Comparison of ENCODE assay signal across 14 mouse cellular contexts in the genomic region with DNA sequence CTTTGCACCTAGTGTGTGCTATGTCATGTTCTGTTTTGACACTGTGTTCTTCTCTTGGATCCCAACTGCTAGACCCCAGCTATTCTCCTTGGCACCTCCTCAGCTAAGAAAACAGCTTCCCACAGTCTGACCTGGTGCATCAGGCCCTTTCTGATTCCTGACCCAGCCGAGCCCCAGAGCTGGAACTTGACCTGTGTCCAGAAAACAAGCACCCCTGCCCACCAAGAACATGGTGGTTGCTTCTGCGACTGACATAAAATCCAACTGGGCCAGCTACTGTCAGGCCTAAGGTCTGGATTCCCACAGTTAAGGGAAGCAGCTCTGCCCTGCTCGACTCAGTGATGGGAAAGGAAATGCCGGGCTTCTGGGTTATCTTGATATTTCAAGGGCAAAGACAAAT. TPM values are rescaled to one million over a fixed set of nuclear protein-coding genes. Genes with fewer than 3 reads are reported as not detected.
DNase-seq lines count a peak whose midpoint lies in the region; ATAC-seq and TF ChIP-seq lines count a peak whose summit lies in the region.
"Had no signal": no experiment of that assay in that cellular context is flagged by ENCODE, and none has a peak within 500 bp of the region (broad histone marks: within the 10 kb centered on the region; RNA-seq: fewer than 3 reads in every experiment).

No protein-coding gene starts in this region.

- H3K27me3 ChIP-seq in heart, adult 2 months (ENCODE audit: control insufficient read depth, insufficient read depth, low read length): no peaks in the 10 kb centered on the region
- no peaks in the 10 kb centered on the region for H3K27me3 ChIP-seq in kidney, embryonic 15.5 days
- H3K27me3 ChIP-seq in stomach, embryonic 15.5 days (replicated peaks): no peaks in the 10 kb centered on the region
- H3K27me3 ChIP-seq in stomach, postnatal 0 days (ENCODE audit: control insufficient read depth, insufficient read depth, low read length): no peaks in the 10 kb centered on the region
- H3K27me3 ChIP-seq: hindbrain, embryonic 13.5 days; midbrain, embryonic 15.5 days had no signal

- intact Hi-C loops in heart, adult 2 months (cut with DNase I): loop anchor here (5.0 kb wide), 1 partner anchor 54 kb away; the partner anchor contains the start of genes 4930426L09Rik and Pip4k2a
- intact Hi-C loops in heart, postnatal 25 days (cut with DNase I): no loop called here

- no peak for TF ChIP-seq EP300 in heart, adult 2 months (IDR thresholded peaks at IDR 0.05; ENCODE audit: insufficient read depth, low read depth, low read length)
- TF ChIP-seq EP300 in stomach, postnatal 0 days (optimal IDR thresholded peaks at IDR 0.05): no peak

- peaks cover 11% of the 10 kb centered on the region for H3K36me3 ChIP-seq in heart, adult 2 months (ENCODE audit: control insufficient read depth, insufficient read depth, low read length)
- no peaks in the 10 kb centered on the region for H3K36me3 ChIP-seq in kidney, embryonic 15.5 days
- no peaks in the 10 kb centered on the region for H3K36me3 ChIP-seq in stomach, embryonic 15.5 days
- no peaks in the 10 kb centered on the region for H3K36me3 ChIP-seq in stomach, postnatal 0 days (ENCODE audit: control insufficient read depth, insufficient read depth, low read length)
- H3K36me3 ChIP-seq: hindbrain, embryonic 13.5 days; midbrain, embryonic 15.5 days had no signal

- WGBS in heart, adult 2 months: 50% methylated on average over 4 of the region's 4 CpGs
- 44% methylated on average over 4 of the region's 4 CpGs for WGBS in kidney, embryonic 15.5 days
- 57% methylated on average over 4 of the region's 4 CpGs for WGBS in stomach, embryonic 15.5 days
- WGBS in stomach, postnatal 0 days: 71% methylated on average over 4 of the region's 4 CpGs

- H3K4me1 ChIP-seq in heart, adult 2 months (ENCODE audit: control insufficient read depth, insufficient read depth, low read length): peaks cover 18% of the 10 kb centered on the region
- H3K4me1 ChIP-seq in kidney, embryonic 15.5 days: peaks cover 40% of the 10 kb centered on the region
- peaks cover 11% of the 10 kb centered on the region for H3K4me1 ChIP-seq in stomach, embryonic 15.5 days
- no peaks in the 10 kb centered on the region for H3K4me1 ChIP-seq in stomach, postnatal 0 days (replicated peaks; ENCODE audit: control insufficient read depth, insufficient read depth)

- no peak for DNase-seq in heart, adult 2 months
- DNase-seq in heart, postnatal 25 days (ENCODE audit: low spot score): no peak
- no peak for DNase-seq in kidney, adult 9 months
- DNase-seq in stomach, postnatal 0 days (ENCODE audit: low spot score): no peak
- DNase-seq in right cerebral cortex, postnatal 4 days: no peak
- DNase-seq: cerebellum, adult 9-10 months; gastrocnemius, postnatal 14 days; right cerebral cortex, postnatal 25 days; thymus, postnatal 36 days had no signal

- H3K4me3 ChIP-seq in heart, adult 2 months: no peak overlapping the region
- H3K4me3 ChIP-seq in kidney, embryonic 15.5 days (replicated peaks): no peak overlapping the region
- H3K4me3 ChIP-seq in stomach, embryonic 15.5 days (replicated peaks): no peak overlapping the region
- no peak overlapping the region for H3K4me3 ChIP-seq in stomach, postnatal 0 days (ENCODE audit: low read depth, low read length)
- H3K4me3 ChIP-seq: hindbrain, embryonic 13.5 days; midbrain, embryonic 15.5 days had no signal

- H3K4me2 ChIP-seq in kidney, embryonic 15.5 days: no peak overlapping the region
- no peak overlapping the region for H3K4me2 ChIP-seq in stomach, embryonic 15.5 days
- H3K4me2 ChIP-seq in stomach, postnatal 0 days (replicated peaks; ENCODE audit: low read depth): no peak overlapping the region
- H3K4me2 ChIP-seq: hindbrain, embryonic 13.5 days; midbrain, embryonic 15.5 days had no signal

- no peak for TF ChIP-seq POLR2A in heart, adult 2 months (IDR thresholded peaks at IDR 0.05; ENCODE audit: insufficient read depth, low read depth, low read length)

- ATAC-seq in kidney, embryonic 15.5 days (replicated peaks; ENCODE audit: low FRiP score): no peak
- ATAC-seq in stomach, embryonic 15.5 days (ENCODE audit: insufficient read depth, low FRiP score, low read depth): 0 out of 2 replicates have a peak, but pooled peaks have one; percentile 18
- no peak for ATAC-seq in stomach, postnatal 0 days (ENCODE audit: low FRiP score, low TSS enrichment)
- ATAC-seq in granulocyte monocyte progenitor cell, adult 5-6 weeks (replicated peaks; ENCODE audit: poor library complexity, severe bottlenecking): no peak
- ATAC-seq: midbrain, embryonic 15.5 days had no signal

- H3K9me3 ChIP-seq in kidney, embryonic 15.5 days (replicated peaks): no peaks in the 10 kb centered on the region
- no peaks in the 10 kb centered on the region for H3K9me3 ChIP-seq in stomach, embryonic 15.5 days
- H3K9me3 ChIP-seq in stomach, postnatal 0 days (ENCODE audit: control insufficient read depth, low read length): no peaks in the 10 kb centered on the region
- H3K9me3 ChIP-seq: hindbrain, embryonic 13.5 days; midbrain, embryonic 15.5 days had no signal

- H3K27ac ChIP-seq in heart, adult 2 months: peak overlapping the region; percentile 47
- peak overlapping the region; percentile 59 for H3K27ac ChIP-seq in kidney, embryonic 15.5 days
- 0 out of 2 replicates have a peak overlapping the region, but pooled peaks have one; percentile 37 for H3K27ac ChIP-seq in stomach, embryonic 15.5 days
- no peak overlapping the region for H3K27ac ChIP-seq in stomach, postnatal 0 days (replicated peaks)
- H3K27ac ChIP-seq: hindbrain, embryonic 13.5 days; midbrain, embryonic 15.5 days had no signal

- no peak overlapping the region for H3K9ac ChIP-seq in heart, adult 2 months (ENCODE audit: low read depth, low read length)
- H3K9ac ChIP-seq in kidney, embryonic 15.5 days: no peak overlapping the region
- no peak overlapping the region for H3K9ac ChIP-seq in stomach, embryonic 15.5 days
- no peak overlapping the region for H3K9ac ChIP-seq in stomach, postnatal 0 days (ENCODE audit: low read length)
- H3K9ac ChIP-seq: hindbrain, embryonic 13.5 days; midbrain, embryonic 15.5 days had no signal

- no peaks in the 10 kb centered on the region for H3K79me2 ChIP-seq in heart, adult 2 months (replicated peaks; ENCODE audit: control insufficient read depth, insufficient read depth, low read length)

- TF ChIP-seq CTCF in heart, adult 2 months (IDR thresholded peaks at IDR 0.05): no peak
- TF ChIP-seq CTCF in stomach, postnatal 0 days (IDR thresholded peaks at IDR 0.05; ENCODE audit: low read depth): no peak

RNA-seq across cellular contexts. Expression of gene Pip4k2a, which starts 54.6 kb away (rescaled TPM):
- 1 to 10 TPM; 6.5 to 7.6 TPM for total RNA-seq in heart, adult 2 months (2021)
- 4.3 and 6.3 TPM in 2 replicates for polyA plus RNA-seq in heart, adult 2 months (2012; rRNA removed)
- 1 to 10 TPM; 7.1 to 7.6 TPM for total RNA-seq in heart, postnatal 25 days (2021)
- 13.2 TPM in 2 replicates for polyA plus RNA-seq in kidney, embryonic 15.5 days (2015; fragmentation: Nextera tagmentation; extraction: Ambion mirVana)
- 11.8 and 12.4 TPM in 2 replicates for polyA plus RNA-seq in stomach, embryonic 15.5 days (2015; fragmentation: Nextera tagmentation; extraction: Ambion mirVana)
- 4.5 and 4.8 TPM in 2 replicates for polyA plus RNA-seq in stomach, postnatal 0 days (2015; fragmentation: Nextera tagmentation; extraction: Ambion mirVana)
- total RNA-seq in granulocyte monocyte progenitor cell, adult 5-6 weeks (2014; fragmentation: Nextera tagmentation): 29.3 TPM in 2 replicates
- 15.6 and 16.7 TPM in 2 replicates for total RNA-seq in granulocyte monocyte progenitor cell, adult 5-6 weeks (2017)

RNA-seq across cellular contexts. Expression of gene 4930426L09Rik, which starts 54.8 kb away (rescaled TPM):
- total RNA-seq in heart, adult 2 months (2021): not detected
- polyA plus RNA-seq in heart, adult 2 months (2012; rRNA removed): 0.18 and 0.32 TPM in 2 replicates
- total RNA-seq in heart, postnatal 25 days (2021): under 1 TPM in 1 of 2 experiments, not detected in 1; 0.17 TPM
- polyA plus RNA-seq in kidney, embryonic 15.5 days (2015; fragmentation: Nextera tagmentation; extraction: Ambion mirVana): 0.27 and 0.33 TPM in 2 replicates
- polyA plus RNA-seq in stomach, embryonic 15.5 days (2015; fragmentation: Nextera tagmentation; extraction: Ambion mirVana): 0.23 and 0.61 TPM in 2 replicates
- polyA plus RNA-seq in stomach, postnatal 0 days (2015; fragmentation: Nextera tagmentation; extraction: Ambion mirVana): 0.44 and 0.93 TPM in 2 replicates
- 1.3 TPM in 1 of 2 replicates, not detected in the other for total RNA-seq in granulocyte monocyte progenitor cell, adult 5-6 weeks (2014; fragmentation: Nextera tagmentation)
- total RNA-seq in granulocyte monocyte progenitor cell, adult 5-6 weeks (2017): 0.62 TPM in 1 of 2 replicates, not detected in the other
